Mouse (Mus musculus) forebrain, embryonic 10.5 days (tissue): Measurements from ENCODE around the gene Gabbr1. TPM values are rescaled to one million over a fixed set of nuclear protein-coding genes. Genes with fewer than 3 reads are reported as not detected.
"Not testable (repeated sequence)": the region's sequence is repeated elsewhere in the genome, so short reads cannot be mapped to it uniquely, and the experiment has no call there.

Experiments used
- DNase-seq: peaks from one replicate; pipeline ENCODE4 v3.0.0-alpha.2; 2017; ENCODE audit warnings: low spot score; ENCODE audit errors: extremely low spot score
- H3K27ac ChIP-seq: fragments of 300-500 bp; sonication (generic); 2 replicates; pipeline ENCODE4 v1.5.1; 2016; ENCODE audit warnings: mild to moderate bottlenecking
- H3K27me3 ChIP-seq: fragments of 300-500 bp; sonication (generic); 2 replicates; pipeline ENCODE4 v1.6.1; 2016; ENCODE audit warnings: mild to moderate bottlenecking; ENCODE audit not compliant: poor library complexity, severe bottlenecking
- H3K36me3 ChIP-seq: fragments of 300-500 bp; sonication (generic); replicated peaks from 2 replicates; pipeline ENCODE4 v1.6.1; 2016; ENCODE audit warnings: mild to moderate bottlenecking, moderate library complexity
- H3K4me1 ChIP-seq: fragments of 300-500 bp; sonication (generic); 2 replicates; pipeline ENCODE4 v1.6.1; 2016
- H3K4me3 ChIP-seq: fragments of 300-500 bp; sonication (generic); 2 replicates; pipeline ENCODE4 v1.5.1; 2016; ENCODE audit warnings: mild to moderate bottlenecking, moderate library complexity
- H3K9me3 ChIP-seq: fragments of 300-500 bp; sonication (generic); 2 replicates; pipeline ENCODE4 v1.6.1; 2016; ENCODE audit warnings: mild to moderate bottlenecking, moderate library complexity
- WGBS: fragments of 180-500 bp; shearing (Covaris S2); methylation state at CpG from one replicate; pipeline ENCODE4 v1.1.7; 2016; 5-methylcytosine and 5-hydroxymethylcytosine counted together
- polyA plus RNA-seq: library from polyadenylated mRNA; unstranded; fragments of >200 nt; fragmentation: Nextera tagmentation; extraction: Ambion mirVana; gene quantifications from 2 replicates; pipeline ENCODE4 v1.2.1, GENCODE M21; 2016

Gene Gabbr1
- polyA plus RNA-seq, 1 experiment from 2014 or later, result 8.0 TPM

GRCm38 (mm10) chr17:37019242-37019641 is 26.5 kb upstream of the Gabbr1 start:
- not testable (repeated sequence) for H3K27me3 ChIP-seq, H3K4me3 ChIP-seq, DNase-seq, H3K36me3 ChIP-seq, H3K27ac ChIP-seq, H3K9me3 ChIP-seq
- peaks cover 11% of the 10 kb centered on the region; the same call in 1 of the 2 replicates for H3K4me1 ChIP-seq
- WGBS, result 96% methylated on average over 5 of the region's 5 CpGs

DNA sequence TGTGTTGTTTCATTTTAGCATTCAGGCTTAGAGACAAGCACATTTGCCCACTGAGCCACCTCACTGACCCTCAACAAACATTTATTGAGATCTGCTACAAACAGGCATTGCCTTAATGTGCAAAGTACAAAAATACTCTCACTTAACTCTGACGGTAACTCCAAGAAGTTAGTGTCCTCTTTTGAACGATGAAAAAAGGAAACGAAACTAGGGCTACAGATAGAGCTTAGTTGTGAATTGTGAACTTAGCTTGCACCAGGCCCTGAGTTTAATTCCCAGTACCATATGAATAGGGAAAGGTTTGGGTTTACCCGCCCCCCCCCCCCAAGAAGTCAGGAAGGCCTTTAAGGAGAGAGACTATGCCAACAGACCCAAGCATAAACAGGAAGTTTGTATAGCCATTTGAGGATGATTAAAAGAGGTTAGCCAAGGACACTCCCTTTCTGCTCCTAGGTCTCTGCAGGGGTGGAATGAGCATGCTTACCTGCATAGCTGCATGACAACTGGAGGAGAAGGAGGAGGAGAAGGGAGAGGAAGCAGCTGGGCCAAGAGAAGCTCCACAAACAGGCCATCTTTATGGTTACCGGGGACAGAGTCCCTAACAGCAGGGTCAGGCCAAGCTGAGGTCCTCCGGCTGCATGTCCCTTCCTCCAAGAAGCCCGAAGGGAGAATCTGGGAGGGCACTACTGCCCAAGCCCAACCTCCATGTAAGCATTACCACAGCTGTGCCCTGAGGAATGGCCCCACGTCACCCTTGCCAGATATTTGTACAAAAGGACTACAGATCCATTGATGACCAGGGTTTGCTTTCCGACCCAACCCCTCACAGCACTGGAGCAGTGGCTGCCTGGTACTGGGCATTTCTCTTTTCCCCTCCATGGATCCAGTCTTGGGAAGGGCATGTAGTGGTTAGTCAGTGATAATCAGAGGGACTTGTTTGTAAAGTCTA is 22.9 kb upstream of the Gabbr1 start, which contains the start of gene Mog:
Mog (minus strand) TSS at position 771 of the 949 bp plus-strand sequence.
- no peaks in the 10 kb centered on the region for H3K36me3 ChIP-seq
- no peak for DNase-seq
- H3K27ac ChIP-seq, result peak within 1 kb of the TSS; percentile 25; the same call in 1 of the 2 replicates
- H3K4me1 ChIP-seq, result peaks cover 14% of the 10 kb centered on the region
- no peaks in the 10 kb centered on the region for H3K27me3 ChIP-seq
- 72% methylated on average over 9 of the region's 9 CpGs for WGBS
- no peak within 1 kb of the TSS for H3K4me3 ChIP-seq
- no peaks in the 10 kb centered on the region for H3K9me3 ChIP-seq

- Histone ChIP-seq H3K4me1 (peaks cover 17% of the 10 kb centered on the region), H3K27me3 (no peaks in the 10 kb centered on the region), H3K4me3 (no peak overlapping the region), H3K27ac (peak overlapping the region; percentile 35; the same call in 1 of the 2 replicates), H3K9me3 (no peaks in the 10 kb centered on the region), H3K36me3 (no peaks in the 10 kb centered on the region)
- 92% methylated on average over 2 of the region's 2 CpGs for WGBS
- no peak for DNase-seq
Observed at GRCm38 (mm10) chr17:37026425-37026824, 19.3 kb upstream of the Gabbr1 start.

GRCm38 (mm10) chr17:37027486-37027885 is 18.3 kb upstream of the Gabbr1 start:
- Histone ChIP-seq H3K9me3 (no peaks in the 10 kb centered on the region), H3K36me3 (no peaks in the 10 kb centered on the region), H3K4me1 (peaks cover 17% of the 10 kb centered on the region), H3K27me3 (no peaks in the 10 kb centered on the region), H3K4me3 (no peak overlapping the region), H3K27ac (peak overlapping the region; percentile 95)
- DNase-seq, result no peak
- 95% methylated on average over 4 of the region's 4 CpGs for WGBS

GRCm38 (mm10) chr17:37028212-37028611 is 17.6 kb upstream of the Gabbr1 start:
- H3K36me3 ChIP-seq, result no peaks in the 10 kb centered on the region
- no peaks in the 10 kb centered on the region for H3K27me3 ChIP-seq
- H3K4me3 ChIP-seq, result peak overlapping the region; percentile 48
- peak overlapping the region; percentile 95 for H3K27ac ChIP-seq
- peaks cover 17% of the 10 kb centered on the region for H3K4me1 ChIP-seq
- no peak for DNase-seq
- H3K9me3 ChIP-seq, result no peaks in the 10 kb centered on the region
- WGBS, result 3% methylated on average over 10 of the region's 10 CpGs

DNA sequence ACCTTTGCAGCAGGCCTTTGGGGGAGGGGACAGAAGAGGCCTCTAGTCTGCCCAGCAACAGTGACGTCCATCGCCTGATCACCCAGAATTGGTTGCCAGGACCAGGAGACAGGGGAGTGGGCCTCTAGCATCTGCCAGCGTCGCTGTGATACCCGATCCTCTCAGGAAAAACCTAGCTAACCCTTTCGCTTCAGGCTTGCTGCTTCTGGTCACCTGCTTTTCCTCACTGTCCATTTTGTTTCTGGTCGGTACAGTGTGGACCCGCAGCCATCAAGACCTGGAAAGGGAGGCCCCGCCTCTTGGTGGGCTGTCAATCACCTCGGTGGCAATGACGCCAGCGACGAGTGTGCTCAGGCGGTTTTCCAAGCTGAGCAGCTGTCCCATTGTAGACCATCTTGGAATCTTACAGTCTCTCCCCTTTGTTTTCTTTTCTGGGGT is 17.1 kb upstream of the Gabbr1 start:
- DNase-seq, result peak; percentile 95
- Histone ChIP-seq H3K9me3 (no peaks in the 10 kb centered on the region), H3K4me3 (peak overlapping the region; percentile 48), H3K27me3 (no peaks in the 10 kb centered on the region), H3K27ac (peak overlapping the region; percentile 95), H3K36me3 (no peaks in the 10 kb centered on the region), H3K4me1 (peaks cover 17% of the 10 kb centered on the region)
- under 1% methylated on average over 14 of the region's 14 CpGs for WGBS

- H3K4me3 ChIP-seq, result peak overlapping the region; percentile 48
- peak overlapping the region; percentile 95 for H3K27ac ChIP-seq
- H3K27me3 ChIP-seq, result no peaks in the 10 kb centered on the region
- H3K36me3 ChIP-seq, result no peaks in the 10 kb centered on the region
- 70% methylated on average over 8 of the region's 8 CpGs for WGBS
- peaks cover 17% of the 10 kb centered on the region for H3K4me1 ChIP-seq
- no peaks in the 10 kb centered on the region for H3K9me3 ChIP-seq
- no peak for DNase-seq
Observed at GRCm38 (mm10) chr17:37029162-37029561, 16.6 kb upstream of the Gabbr1 start.

DNA sequence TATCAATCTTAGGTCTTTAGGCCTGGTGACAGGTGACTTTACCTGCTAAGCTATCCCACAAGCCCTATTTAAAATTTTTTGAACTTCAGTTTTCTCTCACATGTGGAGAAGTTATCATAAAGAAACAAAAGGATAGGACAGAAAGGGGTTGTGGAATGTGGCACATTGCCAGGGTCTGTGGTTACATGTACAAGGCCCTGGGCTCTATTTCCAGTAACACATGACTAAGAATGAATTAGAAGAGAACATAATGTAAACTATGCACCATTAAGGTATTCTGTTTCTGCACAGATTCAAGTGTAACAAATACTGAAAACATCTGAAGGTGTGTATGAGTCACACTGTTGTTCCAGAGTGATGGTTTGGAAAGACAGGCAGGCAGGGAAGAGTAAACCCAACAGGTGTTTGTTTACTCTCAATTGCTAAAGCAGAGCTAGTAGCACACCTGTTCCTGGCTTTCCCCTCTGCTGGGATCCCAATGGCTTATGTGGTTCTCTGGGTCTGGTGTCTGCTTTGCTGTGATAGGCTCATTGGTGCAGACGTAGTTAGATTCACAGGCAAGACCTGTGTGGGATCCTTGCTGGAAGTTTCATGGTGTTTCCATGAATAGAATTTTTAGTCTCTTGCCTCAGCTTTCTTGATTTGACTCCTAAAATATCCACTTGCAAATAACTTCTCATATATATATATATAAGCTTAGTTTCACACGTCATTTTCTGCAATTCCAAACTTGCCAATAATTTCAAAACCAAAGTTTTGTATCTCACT is 6.5 kb upstream of the Gabbr1 start:
- H3K4me3 ChIP-seq, result no peak overlapping the region
- H3K36me3 ChIP-seq, result no peaks in the 10 kb centered on the region
- H3K27me3 ChIP-seq, result no peaks in the 10 kb centered on the region
- no peak for DNase-seq
- no peaks in the 10 kb centered on the region for H3K9me3 ChIP-seq
- H3K27ac ChIP-seq, result no peak overlapping the region
- WGBS, result 82% methylated on average over 2 of the region's 2 CpGs
- H3K4me1 ChIP-seq, result no peaks in the 10 kb centered on the region

DNA sequence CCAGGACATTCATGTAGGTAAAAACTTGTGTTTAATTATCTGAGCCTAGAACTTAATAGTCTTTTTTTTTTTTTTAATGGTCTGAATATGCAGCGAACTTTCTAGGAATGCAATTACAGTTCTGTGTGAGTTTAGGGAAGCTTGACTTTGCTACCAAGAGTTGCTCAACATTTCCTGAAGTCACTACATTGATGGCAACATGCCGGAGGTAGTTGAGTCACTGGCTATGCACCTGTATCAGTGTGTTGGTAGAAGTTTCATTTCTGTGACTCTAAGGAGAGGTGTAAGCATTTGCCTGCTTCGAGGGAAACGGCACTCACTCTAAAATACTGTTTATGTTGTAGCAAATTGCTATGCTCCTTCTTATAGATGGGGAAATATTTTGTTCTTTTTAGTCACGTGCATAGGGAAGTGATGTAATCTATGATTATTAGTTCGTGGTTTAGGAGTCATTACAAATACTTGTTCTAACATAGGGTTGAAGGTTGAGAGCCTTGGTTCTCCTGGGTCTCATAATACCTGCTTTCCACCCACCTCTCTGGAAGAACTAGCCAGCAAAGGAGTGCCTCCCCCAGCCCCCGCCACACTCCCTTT is 1.0 kb upstream of the Gabbr1 start:
- H3K9me3 ChIP-seq, result no peaks in the 10 kb centered on the region
- no peak for DNase-seq
- H3K36me3 ChIP-seq, result no peaks in the 10 kb centered on the region
- peaks cover 41% of the 10 kb centered on the region for H3K4me1 ChIP-seq
- H3K4me3 ChIP-seq, result peak overlapping the region; percentile 93
- 86% methylated on average over 7 of the region's 7 CpGs for whole genome bisulfite sequencing
- H3K27ac ChIP-seq, result peak overlapping the region; percentile 96
- H3K27me3 ChIP-seq, result peaks cover 30% of the 10 kb centered on the region

DNA sequence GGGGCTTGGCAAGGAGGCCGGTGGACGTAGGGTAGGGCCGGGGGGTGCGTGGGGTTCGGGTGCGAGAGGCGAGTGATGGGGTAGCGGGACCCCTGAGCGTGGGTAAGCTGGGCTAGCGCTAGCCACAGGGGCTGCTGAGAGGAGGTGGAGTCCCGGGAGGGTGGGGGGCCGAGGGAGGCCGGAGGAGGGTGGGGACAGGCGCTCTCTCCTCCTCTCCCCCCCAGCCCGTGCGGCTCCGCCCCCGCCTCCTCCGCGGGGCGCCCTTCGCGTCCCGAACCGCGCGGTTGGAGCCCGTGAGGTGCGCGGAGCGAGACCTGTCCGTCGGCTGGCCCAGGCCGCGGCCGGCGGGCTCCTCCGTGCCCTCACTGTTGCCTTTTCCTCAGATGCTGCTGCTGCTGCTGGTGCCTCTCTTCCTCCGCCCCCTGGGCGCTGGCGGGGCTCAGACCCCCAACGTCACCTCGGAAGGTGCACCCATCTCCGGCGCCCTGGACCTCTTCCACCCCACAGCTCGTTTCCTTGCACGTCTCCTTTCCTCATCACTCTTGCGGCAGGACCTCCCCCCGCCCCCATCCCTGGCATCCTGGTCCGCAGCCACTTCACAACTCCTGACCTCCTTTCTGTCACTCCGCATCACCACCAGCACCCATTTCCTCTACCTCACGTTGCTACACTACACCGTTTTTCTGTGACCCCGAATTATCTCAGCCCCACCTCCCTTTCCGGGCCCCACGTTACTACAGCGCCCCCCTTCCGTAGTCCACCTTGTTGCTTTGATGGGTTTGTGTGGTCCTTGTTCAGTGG is 746 bp downstream of the Gabbr1 start:
- Histone ChIP-seq H3K27ac (peak overlapping the region; percentile 96), H3K27me3 (peaks cover 35% of the 10 kb centered on the region), H3K36me3 (no peaks in the 10 kb centered on the region), H3K9me3 (no peaks in the 10 kb centered on the region), H3K4me1 (peaks cover 58% of the 10 kb centered on the region), H3K4me3 (peak overlapping the region; percentile 93)
- peak; percentile 68 for DNase-seq
- WGBS, result under 1% methylated on average over 56 of the region's 58 CpGs

DNA sequence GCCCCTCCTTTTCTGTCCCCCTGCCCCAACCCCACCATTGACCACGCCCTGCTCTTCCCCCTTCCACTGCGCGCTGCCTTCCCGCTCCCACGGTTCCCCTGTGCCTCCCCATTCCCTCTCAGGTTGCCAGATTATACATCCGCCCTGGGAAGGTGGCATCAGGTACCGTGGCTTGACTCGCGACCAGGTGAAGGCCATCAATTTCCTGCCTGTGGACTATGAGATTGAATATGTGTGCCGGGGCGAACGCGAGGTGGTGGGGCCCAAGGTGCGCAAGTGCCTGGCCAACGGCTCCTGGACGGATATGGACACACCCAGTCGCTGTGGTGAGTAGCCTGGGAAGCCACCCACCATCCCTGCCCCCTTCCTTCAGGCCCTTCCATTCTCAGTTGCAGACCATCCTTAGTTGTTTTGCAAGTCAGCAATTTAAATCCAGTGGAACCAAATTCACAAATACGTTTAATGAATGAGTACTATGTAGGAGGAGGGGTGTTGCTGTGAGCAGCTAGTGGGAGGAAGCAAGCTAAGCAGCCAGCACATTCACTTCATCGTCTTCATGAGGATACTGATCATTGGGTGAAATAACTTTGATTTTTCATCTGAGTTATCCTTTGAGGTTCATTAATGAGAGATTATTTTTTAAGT is 1.7 kb downstream of the Gabbr1 start:
- DNase-seq, result no peak
- 16% methylated on average over 19 of the region's 19 CpGs for WGBS
- Histone ChIP-seq H3K27me3 (peaks cover 35% of the 10 kb centered on the region), H3K27ac (no peak overlapping the region), H3K4me1 (peaks cover 66% of the 10 kb centered on the region), H3K9me3 (no peaks in the 10 kb centered on the region), H3K36me3 (no peaks in the 10 kb centered on the region), H3K4me3 (peak overlapping the region; percentile 93)
